Mouse (Mus musculus) WW6 (cell line): ENCODE measurements around the gene Gm5862.
A peak's percentile ranks its signal among the peaks of the same experiment; 100 is the strongest.
"Not testable (repeated sequence)": the region's sequence is repeated elsewhere in the genome, so short reads cannot be mapped to it uniquely, and the experiment has no call there.

ENCODE experiments used
- DNase-seq: peaks from one replicate; pipeline ENCODE4 v3.0.0-alpha.2; 2013; ENCODE audit warnings: low read depth, low spot score

Gm5862 gene

GRCm38 (mm10) chr5:26022816-26023215, at the start of gene Gm5862:
Gm5862 (minus strand) TSS chr5:26022916.
- DNase-seq, result not testable (repeated sequence)

DNA sequence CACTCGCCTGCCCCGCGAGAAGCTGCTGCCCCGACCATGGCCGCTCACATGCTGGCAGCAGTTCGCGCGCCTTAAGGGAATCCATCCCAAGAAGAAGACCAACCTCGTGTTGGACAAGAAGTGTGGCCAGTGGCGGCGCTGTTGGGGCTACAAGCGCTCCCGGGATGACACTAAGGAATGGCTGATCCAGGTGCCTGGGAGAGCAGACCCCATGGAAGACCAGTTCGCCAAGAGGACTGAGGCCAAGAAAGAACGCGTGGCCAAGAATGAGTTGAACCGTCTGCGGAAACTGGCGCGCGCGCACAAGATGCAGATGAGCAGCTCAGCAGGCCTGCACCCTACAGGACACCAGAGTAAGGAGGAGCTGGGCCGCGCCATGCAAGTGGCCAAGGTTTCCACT, 48.0 kb upstream of the Gm5862 start:
- DNase-seq, result peak; percentile 7

DNA sequence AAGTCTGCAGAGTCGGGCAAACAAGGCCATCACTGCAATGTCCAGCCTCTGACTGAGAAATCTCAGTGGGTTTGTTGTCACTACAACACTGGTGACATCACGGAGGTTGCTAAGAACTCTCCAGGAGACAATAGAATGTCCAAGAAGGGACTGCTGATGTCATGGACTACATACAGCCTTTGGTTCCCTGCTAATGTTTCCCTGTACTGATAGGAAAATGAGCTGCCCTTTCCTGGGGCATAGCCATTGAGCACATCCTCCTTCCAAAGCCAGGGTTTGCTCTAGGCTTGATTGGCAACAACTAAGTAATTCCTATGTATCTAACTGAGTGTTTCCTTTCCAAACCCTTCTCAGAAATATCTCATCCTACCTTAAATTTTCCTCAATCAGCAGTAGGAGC, 35.8 kb upstream of the Gm5862 start, which contains the start of gene Gm7347:
Gene Gm7347 (minus strand): TSS at position 101 of the 400 bp plus-strand sequence.
- DNase-seq, result not testable (repeated sequence)

GRCm38 (mm10) chr5:26039458-26039857, 16.7 kb upstream of the Gm5862 start, which contains the start of gene Speer4a:
Speer4a (minus strand) TSS chr5:26039558.
- DNase-seq, result not testable (repeated sequence)

- not testable (repeated sequence) for DNase-seq
Measured at GRCm38 (mm10) chr5:26007697-26008096, 15.0 kb downstream of the Gm5862 start.

GRCm38 (mm10) chr5:26006937-26007695, 15.6 kb downstream of the Gm5862 start:
- peak; percentile 49 for DNase-seq

DNA sequence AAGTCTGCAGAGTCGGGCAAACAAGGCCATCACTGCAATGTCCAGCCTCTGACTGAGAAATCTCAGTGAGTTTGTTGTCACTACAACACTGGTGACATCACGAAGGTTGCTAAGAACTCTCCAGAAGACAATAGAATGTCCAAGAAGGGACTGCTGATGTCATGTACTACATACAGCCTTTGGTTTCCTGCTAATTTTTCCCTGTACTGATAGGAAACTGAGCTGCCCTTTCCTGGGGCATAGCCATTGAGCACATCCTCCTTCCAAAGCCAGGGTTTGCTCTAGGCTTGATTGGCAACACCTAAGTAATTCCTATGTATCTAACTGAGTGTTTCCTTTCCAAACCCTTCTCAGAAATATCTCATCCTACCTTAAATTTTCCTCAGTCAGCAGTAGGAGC, 18.0 kb downstream of the Gm5862 start, which contains the start of gene Gm1979:
Gene Gm1979 (minus strand): TSS at position 101 of the 400 bp plus-strand sequence.
- DNase-seq, result not testable (repeated sequence)

- not testable (repeated sequence) for DNase-seq
Measured at GRCm38 (mm10) chr5:25988550-25988949, 34.2 kb downstream of the Gm5862 start, which contains the start of gene Gm21698. Gm21698 (minus strand) TSS chr5:25988650.

- DNase-seq, result not testable (repeated sequence)
Measured at GRCm38 (mm10) chr5:25972563-25972962, 50.2 kb downstream of the Gm5862 start, which contains the start of gene Gm21680. Gm21680 (minus strand) TSS chr5:25972663.
